Mouse (Mus musculus): ENCODE results near the gene Tfap4. TPM values are rescaled to one million over a fixed set of nuclear protein-coding genes. Genes with fewer than 3 reads are reported as not detected.
A peak's percentile ranks its signal among the peaks of the same experiment; 100 is the strongest.

The Tfap4 gene
- 1 to 10 TPM; 3.2 to 4.5 TPM for total RNA-seq (2021)
- long read RNA-seq, experiment 1, partial matches to known transcripts, result 0 of 1 reads
- long read RNA-seq, experiment 1, other reads (novel, unspliced or antisense), result 0 of 1 reads
- long read RNA-seq, experiment 2, partial matches to known transcripts, result 0 of 3 reads
- long read RNA-seq, experiment 2, other reads (novel, unspliced or antisense), result 0 of 3 reads

GRCm38 (mm10) chr16:4559715-4560144, at the start of gene Tfap4:
Tfap4 (minus strand) TSS chr16:4559854.
- peak; percentile 89 to 94 for DNase-seq (ENCODE audit: low spot score in 2 of 2)

GRCm38 (mm10) chr16:4608532-4609059, 48.9 kb upstream of the Tfap4 start:
- no peak for DNase-seq (ENCODE audit: low spot score in 2 of 2)

- DNase-seq (ENCODE audit: low spot score in 2 of 2), result peak; percentile 77 to 78
These were observed 48.3 kb upstream of the Tfap4 start for GRCm38 (mm10) chr16:4607818-4608531.

GRCm38 (mm10) chr16:4606431-4607084, 46.9 kb upstream of the Tfap4 start:
- peak in 1 of 2 experiments; percentile 43 for DNase-seq (ENCODE audit: low spot score in 2 of 2)

GRCm38 (mm10) chr16:4605514-4606131, 46.0 kb upstream of the Tfap4 start:
- DNase-seq (ENCODE audit: low spot score in 2 of 2), result no peak

GRCm38 (mm10) chr16:4604293-4604837, 44.7 kb upstream of the Tfap4 start:
- DNase-seq (ENCODE audit: low spot score in 2 of 2), result no peak

GRCm38 (mm10) chr16:4603453-4603837, 43.8 kb upstream of the Tfap4 start:
- no peak for DNase-seq (ENCODE audit: low spot score in 2 of 2)

- DNase-seq (ENCODE audit: low spot score in 2 of 2), result no peak
These were observed 43.3 kb upstream of the Tfap4 start for GRCm38 (mm10) chr16:4602766-4603452.

GRCm38 (mm10) chr16:4602189-4602588, 42.5 kb upstream of the Tfap4 start:
- no peak for DNase-seq (ENCODE audit: low spot score in 2 of 2)

- no peak for DNase-seq (ENCODE audit: low spot score in 2 of 2)
These were observed 41.2 kb upstream of the Tfap4 start for GRCm38 (mm10) chr16:4600701-4601310.

- no peak for DNase-seq (ENCODE audit: low spot score in 2 of 2)
These were observed 40.0 kb upstream of the Tfap4 start for GRCm38 (mm10) chr16:4599616-4600015.

- no peak for DNase-seq (ENCODE audit: low spot score in 2 of 2)
These were observed 39.4 kb upstream of the Tfap4 start for GRCm38 (mm10) chr16:4598891-4599543.

GRCm38 (mm10) chr16:4598041-4598440, 38.4 kb upstream of the Tfap4 start:
- no peak for DNase-seq (ENCODE audit: low spot score in 2 of 2)

GRCm38 (mm10) chr16:4597296-4597695, 37.6 kb upstream of the Tfap4 start:
- no peak for DNase-seq (ENCODE audit: low spot score in 2 of 2)

GRCm38 (mm10) chr16:4596836-4597235, 37.2 kb upstream of the Tfap4 start:
- DNase-seq (ENCODE audit: low spot score in 2 of 2), result no peak

GRCm38 (mm10) chr16:4596141-4596728, 36.6 kb upstream of the Tfap4 start:
- DNase-seq (ENCODE audit: low spot score in 2 of 2), result no peak

GRCm38 (mm10) chr16:4595527-4595963, 35.9 kb upstream of the Tfap4 start:
- DNase-seq (ENCODE audit: low spot score in 2 of 2), result peak in 1 of 2 experiments; percentile 35

GRCm38 (mm10) chr16:4594814-4595526, 35.3 kb upstream of the Tfap4 start:
- peak in 1 of 2 experiments; percentile 51 for DNase-seq (ENCODE audit: low spot score in 2 of 2)
